Mouse (Mus musculus): ENCODE measurements around the gene Olfr224. TPM values are rescaled to one million over a fixed set of nuclear protein-coding genes. Genes with fewer than 3 reads are reported as not detected.
"Not testable (repeated sequence)": the region's sequence is repeated elsewhere in the genome, so short reads cannot be mapped to it uniquely, and the experiment has no call there.

Olfr224 gene
- polyA plus RNA-seq, 1 experiment from 2014 or later, result not detected

- Histone ChIP-seq H3K4me3 (ENCODE audit: low read depth, low read length) (no peak within 1 kb of the TSS), H3K4me2 (ENCODE audit: low read depth, low read length) (no peak within 1 kb of the TSS), H3K4me1 (ENCODE audit: control insufficient read depth, insufficient read depth, low read length) (no peaks in the 10 kb centered on the region), H3K9ac (replicated peaks; ENCODE audit: low read depth, low read length) (no peak within 1 kb of the TSS), H3K27me3 (ENCODE audit: control insufficient read depth, insufficient read depth, low read length) (no peaks in the 10 kb centered on the region), H3K36me3 (ENCODE audit: control insufficient read depth, insufficient read depth, low read length) (no peaks in the 10 kb centered on the region), H3K27ac (ENCODE audit: low read depth, low read length) (no peak within 1 kb of the TSS), H3K9me3 (ENCODE audit: control insufficient read depth, low read length) (no peaks in the 10 kb centered on the region)
- 74% methylated on average over 1 of the region's 1 CpGs for WGBS
- no peak for ATAC-seq (ENCODE audit: low read depth)
These were observed 14.8 kb downstream of the Olfr224 start, which contains the start of gene Olfr328 for GRCm38 (mm10) chr11:58555536-58555935. Olfr328 (minus strand) TSS chr11:58555636.

GRCm38 (mm10) chr11:58546322-58546721 is 24.0 kb downstream of the Olfr224 start, which contains the start of gene Olfr329-ps:
Olfr329-ps (minus strand) TSS chr11:58546422.
- WGBS, result 86% methylated on average over 5 of the region's 5 CpGs
- H3K27ac ChIP-seq (ENCODE audit: low read depth, low read length), result no peak within 1 kb of the TSS
- ATAC-seq (ENCODE audit: low read depth), result no peak
- no peaks in the 10 kb centered on the region for H3K36me3 ChIP-seq (ENCODE audit: control insufficient read depth, insufficient read depth, low read length)
- no peak within 1 kb of the TSS for H3K4me3 ChIP-seq (ENCODE audit: low read depth, low read length)
- no peaks in the 10 kb centered on the region for H3K9me3 ChIP-seq (ENCODE audit: control insufficient read depth, low read length)
- no peaks in the 10 kb centered on the region for H3K4me1 ChIP-seq (ENCODE audit: control insufficient read depth, insufficient read depth, low read length)
- H3K27me3 ChIP-seq (ENCODE audit: control insufficient read depth, insufficient read depth, low read length), result no peaks in the 10 kb centered on the region
- H3K4me2 ChIP-seq (ENCODE audit: low read depth, low read length), result no peak within 1 kb of the TSS
- no peak within 1 kb of the TSS for H3K9ac ChIP-seq (replicated peaks; ENCODE audit: low read depth, low read length)

- ATAC-seq (ENCODE audit: low read depth); H3K9ac ChIP-seq (replicated peaks; ENCODE audit: low read depth, low read length); H3K4me3 ChIP-seq (ENCODE audit: low read depth, low read length); H3K27ac ChIP-seq (ENCODE audit: low read depth, low read length); H3K4me2 ChIP-seq (ENCODE audit: low read depth, low read length); H3K9me3 ChIP-seq (ENCODE audit: control insufficient read depth, low read length); H3K27me3 ChIP-seq (ENCODE audit: control insufficient read depth, insufficient read depth, low read length); H3K36me3 ChIP-seq (ENCODE audit: control insufficient read depth, insufficient read depth, low read length); H3K4me1 ChIP-seq (ENCODE audit: control insufficient read depth, insufficient read depth, low read length): not testable (repeated sequence)
These were observed 35.6 kb downstream of the Olfr224 start, which contains the start of gene Olfr330 for GRCm38 (mm10) chr11:58534736-58535135. Olfr330 (minus strand) TSS chr11:58534836.

- H3K36me3 ChIP-seq (ENCODE audit: control insufficient read depth, insufficient read depth, low read length); H3K27me3 ChIP-seq (ENCODE audit: control insufficient read depth, insufficient read depth, low read length); H3K4me3 ChIP-seq (ENCODE audit: low read depth, low read length); H3K27ac ChIP-seq (ENCODE audit: low read depth, low read length); H3K4me2 ChIP-seq (ENCODE audit: low read depth, low read length); ATAC-seq (ENCODE audit: low read depth); H3K9ac ChIP-seq (replicated peaks; ENCODE audit: low read depth, low read length); H3K9me3 ChIP-seq (ENCODE audit: control insufficient read depth, low read length); H3K4me1 ChIP-seq (ENCODE audit: control insufficient read depth, insufficient read depth, low read length): not testable (repeated sequence)
- WGBS, result 88% methylated on average over 6 of the region's 9 CpGs
These were observed 50.6 kb downstream of the Olfr224 start for GRCm38 (mm10) chr11:58519756-58520155.

GRCm38 (mm10) chr11:58518916-58519315 is 51.4 kb downstream of the Olfr224 start:
- H3K9ac ChIP-seq (replicated peaks; ENCODE audit: low read depth, low read length); H3K4me2 ChIP-seq (ENCODE audit: low read depth, low read length); H3K4me1 ChIP-seq (ENCODE audit: control insufficient read depth, insufficient read depth, low read length); ATAC-seq (ENCODE audit: low read depth); H3K27ac ChIP-seq (ENCODE audit: low read depth, low read length); H3K4me3 ChIP-seq (ENCODE audit: low read depth, low read length); H3K27me3 ChIP-seq (ENCODE audit: control insufficient read depth, insufficient read depth, low read length); H3K36me3 ChIP-seq (ENCODE audit: control insufficient read depth, insufficient read depth, low read length); H3K9me3 ChIP-seq (ENCODE audit: control insufficient read depth, low read length): not testable (repeated sequence)
- WGBS, result 94% methylated on average over 11 of the region's 18 CpGs

Other genes starting within 250 kb of the Olfr224 start
- 44.4 and 44.5 TPM in 2 replicates for gene Zfp672, start 240.2 kb downstream of the Olfr224 start, polyA plus RNA-seq (2014; fragmentation: Nextera tagmentation; extraction: Ambion mirVana)
- gene Sh3bp5l, start 239.8 kb downstream of the Olfr224 start, polyA plus RNA-seq (2014; fragmentation: Nextera tagmentation; extraction: Ambion mirVana), result 32.8 and 36.2 TPM in 2 replicates
- gene Lypd8, start 191.5 kb downstream of the Olfr224 start, polyA plus RNA-seq (2014; fragmentation: Nextera tagmentation; extraction: Ambion mirVana), result not detected in 2 replicates
- gene 1810065E05Rik, start 149.4 kb downstream of the Olfr224 start, polyA plus RNA-seq (2014; fragmentation: Nextera tagmentation; extraction: Ambion mirVana), result not detected in 2 replicates
- not detected in 2 replicates for gene Gm12253, start 138.0 kb downstream of the Olfr224 start, polyA plus RNA-seq (2014; fragmentation: Nextera tagmentation; extraction: Ambion mirVana)
- not detected in 2 replicates for gene Lypd9, start 117.6 kb downstream of the Olfr224 start, polyA plus RNA-seq (2014; fragmentation: Nextera tagmentation; extraction: Ambion mirVana)
- gene Olfr30, start 108.3 kb downstream of the Olfr224 start, polyA plus RNA-seq (2014; fragmentation: Nextera tagmentation; extraction: Ambion mirVana), result not detected in 2 replicates
- gene Olfr332, start 78.0 kb downstream of the Olfr224 start, polyA plus RNA-seq (2014; fragmentation: Nextera tagmentation; extraction: Ambion mirVana), result not detected in 2 replicates
- gene Olfr331, start 68.0 kb downstream of the Olfr224 start, polyA plus RNA-seq (2014; fragmentation: Nextera tagmentation; extraction: Ambion mirVana), result not detected in 2 replicates
- 0.39 TPM in 1 of 2 replicates, not detected in the other for gene Olfr330, start 35.7 kb downstream of the Olfr224 start, polyA plus RNA-seq (2014; fragmentation: Nextera tagmentation; extraction: Ambion mirVana)
- gene Olfr329-ps, start 24.1 kb downstream of the Olfr224 start, polyA plus RNA-seq (2014; fragmentation: Nextera tagmentation; extraction: Ambion mirVana), result 0.08 and 0.16 TPM in 2 replicates
- gene Olfr328, start 14.9 kb downstream of the Olfr224 start, polyA plus RNA-seq (2014; fragmentation: Nextera tagmentation; extraction: Ambion mirVana), result 0.12 and 0.18 TPM in 2 replicates
- not detected in 2 replicates for gene Olfr325, start 7.2 kb upstream of the Olfr224 start, polyA plus RNA-seq (2014; fragmentation: Nextera tagmentation; extraction: Ambion mirVana)
- gene Olfr324, start 24.6 kb upstream of the Olfr224 start, polyA plus RNA-seq (2014; fragmentation: Nextera tagmentation; extraction: Ambion mirVana), result 0.15 and 0.42 TPM in 2 replicates
- not detected in 2 replicates for gene 2210407C18Rik, start 45.5 kb upstream of the Olfr224 start, polyA plus RNA-seq (2014; fragmentation: Nextera tagmentation; extraction: Ambion mirVana)
- gene Olfr323, start 59.9 kb upstream of the Olfr224 start, polyA plus RNA-seq (2014; fragmentation: Nextera tagmentation; extraction: Ambion mirVana), result not detected in 2 replicates
- gene Trim58, start 69.9 kb upstream of the Olfr224 start, polyA plus RNA-seq (2014; fragmentation: Nextera tagmentation; extraction: Ambion mirVana), result 0.15 and 0.21 TPM in 2 replicates
- not detected in 2 replicates for gene Olfr322, start 88.2 kb upstream of the Olfr224 start, polyA plus RNA-seq (2014; fragmentation: Nextera tagmentation; extraction: Ambion mirVana)
- not detected in 2 replicates for gene Olfr320, start 110.5 kb upstream of the Olfr224 start, polyA plus RNA-seq (2014; fragmentation: Nextera tagmentation; extraction: Ambion mirVana)
- gene Olfr319, start 128.6 kb upstream of the Olfr224 start, polyA plus RNA-seq (2014; fragmentation: Nextera tagmentation; extraction: Ambion mirVana), result not detected in 2 replicates
- gene Olfr318, start 153.5 kb upstream of the Olfr224 start, polyA plus RNA-seq (2014; fragmentation: Nextera tagmentation; extraction: Ambion mirVana), result not detected in 2 replicates
- 0.48 and 0.63 TPM in 2 replicates for gene Olfr317, start 168.7 kb upstream of the Olfr224 start, polyA plus RNA-seq (2014; fragmentation: Nextera tagmentation; extraction: Ambion mirVana)
- not detected in 2 replicates for gene Olfr316, start 182.2 kb upstream of the Olfr224 start, polyA plus RNA-seq (2014; fragmentation: Nextera tagmentation; extraction: Ambion mirVana)
- gene Olfr315, start 202.6 kb upstream of the Olfr224 start, polyA plus RNA-seq (2014; fragmentation: Nextera tagmentation; extraction: Ambion mirVana), result not detected in 2 replicates
- not detected in 2 replicates for gene Olfr314, start 212.4 kb upstream of the Olfr224 start, polyA plus RNA-seq (2014; fragmentation: Nextera tagmentation; extraction: Ambion mirVana)
- 6.9 and 13.2 TPM in 2 replicates for gene Fam183b, start 231.4 kb upstream of the Olfr224 start, polyA plus RNA-seq (2014; fragmentation: Nextera tagmentation; extraction: Ambion mirVana)
- gene Olfr313, start 244.4 kb upstream of the Olfr224 start, polyA plus RNA-seq (2014; fragmentation: Nextera tagmentation; extraction: Ambion mirVana), result not detected in 2 replicates